Mouse (Mus musculus) intestine, postnatal 0 days (tissue): ENCODE measurements at regions not wholly inside any gene's neighbourhood (a gene's known extent, or its start where the extent isn't known, plus 50 kb on each side); places are given as distances from the start of the nearest gene placed in this dataset.

Source experiments
- ATAC-seq: fragments of 200-750 bp; cut with Nextera tagmentation; 2 replicates; pipeline ENCODE4 v1.8.0; 2017; ENCODE audit warnings: mild to moderate bottlenecking, moderate TSS enrichment, moderate library complexity
- H3K27ac ChIP-seq: fragments of 300-500 bp; sonication (generic); 2 replicates; pipeline ENCODE4 v1.5.1; 2014; ENCODE audit warnings: mild to moderate bottlenecking, low read depth, low read length, moderate library complexity
- H3K27me3 ChIP-seq: fragments of 300-500 bp; sonication (generic); replicated peaks from 2 replicates; pipeline ENCODE4 v1.6.1; 2014; ENCODE audit warnings: low read length, mixed read lengths; ENCODE audit not compliant: control insufficient read depth, insufficient read depth
- H3K36me3 ChIP-seq: fragments of 300-500 bp; sonication (generic); 2 replicates; pipeline ENCODE4 v1.6.1; 2014; ENCODE audit warnings: mild to moderate bottlenecking, moderate library complexity; ENCODE audit not compliant: control insufficient read depth, insufficient read depth
- H3K4me1 ChIP-seq: fragments of 300-500 bp; sonication (generic); replicated peaks from 2 replicates; pipeline ENCODE4 v1.6.1; 2014; ENCODE audit warnings: antibody characterized with exemption, low read length, mixed read lengths; ENCODE audit not compliant: control insufficient read depth, insufficient read depth
- H3K4me2 ChIP-seq: fragments of 300-500 bp; sonication (generic); replicated peaks from 2 replicates; pipeline ENCODE4 v1.6.1; 2014; ENCODE audit warnings: low read depth, mild to moderate bottlenecking, moderate library complexity
- H3K4me3 ChIP-seq: fragments of 300-500 bp; sonication (generic); 2 replicates; pipeline ENCODE4 v1.5.1; 2014; ENCODE audit warnings: low read depth, low read length
- H3K9ac ChIP-seq: fragments of 300-500 bp; sonication (generic); 2 replicates; pipeline ENCODE4 v1.6.1; 2014; ENCODE audit warnings: mild to moderate bottlenecking, low read depth, low read length
- H3K9me3 ChIP-seq: fragments of 300-500 bp; sonication (generic); 2 replicates; pipeline ENCODE4 v1.6.1; 2016; ENCODE audit warnings: mixed run types; ENCODE audit not compliant: control insufficient read depth
- CTCF ChIP-seq: sonication (generic); IDR thresholded peaks from 2 replicates; pipeline ENCODE4 v1.5.1; 2016; ENCODE audit warnings: low read depth, mild to moderate bottlenecking, control low read depth, antibody characterized with exemption, moderate library complexity
- WGBS: fragments of 180-500 bp; shearing (Covaris S2); extraction: QIAGEN DNeasy Blood & Tissue Kit; methylation state at CpG from one replicate; pipeline ENCODE4 v1.1.7; 2014; 5-methylcytosine and 5-hydroxymethylcytosine counted together

DNA sequence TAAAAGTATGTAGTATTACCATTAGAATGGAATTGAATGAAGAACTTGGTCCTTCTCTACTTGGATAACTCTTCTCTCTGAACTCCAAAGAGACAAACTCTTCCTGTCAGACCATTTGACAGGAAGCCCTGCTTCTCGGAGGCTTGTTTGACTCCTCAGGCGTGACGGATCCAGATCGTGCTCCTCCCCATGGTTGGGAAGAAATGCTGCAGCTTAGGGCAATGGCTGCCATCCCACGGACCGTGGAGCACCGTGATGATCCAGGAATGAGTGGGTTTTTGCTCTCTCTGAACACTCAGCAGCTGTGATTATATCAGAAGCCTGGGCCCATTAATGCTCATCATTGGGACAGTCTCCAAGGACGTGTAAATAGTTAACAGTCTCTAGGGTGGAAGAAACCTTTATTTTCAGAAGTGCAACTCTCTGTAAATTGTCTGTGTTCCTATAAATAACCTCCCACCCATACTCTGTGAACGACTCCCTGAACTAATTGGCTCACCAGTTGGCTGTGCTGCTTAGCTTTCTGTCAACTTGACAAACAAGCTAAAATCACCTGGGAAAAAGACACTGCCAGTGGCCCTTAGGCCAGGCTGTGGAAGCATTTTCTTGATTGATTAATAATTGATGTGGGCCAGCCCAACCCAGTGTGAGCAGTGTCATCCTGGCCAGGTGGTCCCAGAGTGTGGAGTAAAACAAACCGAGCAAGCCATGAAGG lies 88.2 kb upstream of the Mylip start:
- 85% methylated on average over 10 of the region's 10 CpGs for WGBS
- H3K27ac ChIP-seq, result no peak overlapping the region
- H3K4me3 ChIP-seq, result no peak overlapping the region

DNA sequence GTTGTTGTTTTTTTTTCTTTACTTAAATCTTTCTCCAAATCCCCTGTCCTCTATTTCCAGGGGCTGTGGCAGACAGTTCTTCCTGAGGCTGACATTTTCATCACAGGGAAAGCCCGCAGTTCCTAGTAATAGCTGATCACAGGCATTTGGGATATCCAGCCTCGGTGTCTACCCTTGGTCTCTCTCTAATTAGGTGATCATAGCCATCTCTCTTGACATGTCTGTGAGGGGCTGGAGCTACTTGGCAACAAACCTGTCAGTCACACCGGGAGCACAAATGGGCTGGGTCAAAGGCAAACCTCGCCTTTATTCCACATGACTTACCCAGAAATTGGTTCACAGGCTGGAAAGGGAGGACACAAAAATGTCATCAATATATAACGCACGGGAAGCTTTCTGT lies 86.7 kb upstream of the Mylip start:
- Histone ChIP-seq H3K9me3 (no peaks in the 10 kb centered on the region), H3K4me1 (no peaks in the 10 kb centered on the region), H3K4me2 (no peak overlapping the region), H3K36me3 (no peaks in the 10 kb centered on the region), H3K9ac (no peak overlapping the region), H3K4me3 (no peak overlapping the region), H3K27ac (no peak overlapping the region), H3K27me3 (no peaks in the 10 kb centered on the region)
- TF ChIP-seq CTCF, result no peak
- no peak for ATAC-seq
- WGBS, result 68% methylated on average over 6 of the region's 6 CpGs

More for the DNA sequence above, 88.2 kb upstream of the Mylip start:
- Histone ChIP-seq H3K4me1 (no peaks in the 10 kb centered on the region), H3K4me2 (no peak overlapping the region), H3K9ac (no peak overlapping the region), H3K27me3 (no peaks in the 10 kb centered on the region), H3K9me3 (no peaks in the 10 kb centered on the region), H3K36me3 (no peaks in the 10 kb centered on the region)
- no peak for TF ChIP-seq CTCF
- ATAC-seq, result no peak

DNA sequence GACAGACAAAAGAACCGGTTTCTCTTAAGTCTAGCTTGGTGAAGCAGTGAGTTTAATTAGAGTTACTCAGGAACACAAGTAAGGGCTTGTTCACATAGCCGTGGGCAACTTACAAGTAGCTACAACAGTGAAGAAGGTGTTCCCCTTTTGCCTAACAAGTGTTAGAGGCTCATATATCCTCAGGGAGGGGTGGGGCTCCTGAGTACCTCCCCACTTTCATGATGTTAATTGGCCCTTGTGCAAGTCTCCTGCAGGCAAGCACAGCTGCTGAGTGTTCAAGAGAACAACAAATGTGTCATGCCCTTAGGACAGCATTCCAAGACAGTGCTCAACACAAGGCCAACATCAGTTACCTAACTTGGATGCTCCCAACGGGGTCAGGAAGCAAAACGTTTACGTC lies 83.4 kb upstream of the Mylip start:
- Histone ChIP-seq H3K36me3 (no peaks in the 10 kb centered on the region), H3K4me1 (no peaks in the 10 kb centered on the region), H3K9me3 (no peaks in the 10 kb centered on the region), H3K9ac (no peak overlapping the region), H3K27ac (no peak overlapping the region), H3K4me2 (no peak overlapping the region), H3K27me3 (no peaks in the 10 kb centered on the region), H3K4me3 (no peak overlapping the region)
- no peak for TF ChIP-seq CTCF
- ATAC-seq, result no peak
- 80% methylated on average over 5 of the region's 5 CpGs for WGBS

DNA sequence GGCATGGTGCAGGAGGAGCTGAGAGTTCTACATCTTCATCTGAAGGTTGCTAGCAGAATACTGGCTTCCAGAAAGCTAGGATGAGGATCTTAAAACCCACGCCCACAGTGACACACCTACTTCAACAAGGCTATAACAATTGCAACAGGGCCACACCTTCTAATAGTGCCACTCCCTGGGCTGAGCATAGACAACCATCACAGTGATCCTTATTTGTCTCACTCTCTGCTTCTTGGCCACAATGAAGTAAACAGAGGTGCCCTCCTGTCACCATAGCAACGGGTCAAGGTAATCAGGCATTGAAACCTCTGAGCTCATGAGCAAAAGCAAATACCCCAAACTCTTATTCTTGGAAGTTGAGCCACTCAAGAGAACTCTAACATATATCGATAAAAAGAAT lies 82.3 kb upstream of the Mylip start:
- ATAC-seq, result no peak

DNA sequence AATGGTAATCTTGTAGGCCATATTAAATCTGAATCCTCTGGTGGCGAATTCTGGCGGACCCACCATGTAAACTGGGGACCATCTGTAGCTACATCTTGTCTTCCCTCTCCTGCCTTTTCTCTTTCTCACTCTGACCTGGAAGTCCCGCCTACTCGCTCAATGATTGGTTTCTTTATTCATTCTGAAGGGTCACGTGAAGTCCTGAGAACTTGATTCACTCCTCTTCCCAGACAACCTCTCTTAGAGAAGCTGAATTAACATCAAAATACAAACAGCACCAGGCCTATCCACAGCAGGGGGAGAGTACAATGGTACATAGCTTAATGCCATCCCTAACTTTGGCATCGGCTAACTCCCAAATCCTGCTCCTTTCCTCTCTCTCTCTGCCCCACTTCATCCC lies 69.9 kb upstream of the Mylip start:
- 93% methylated on average over 6 of the region's 6 CpGs for WGBS
- no peak overlapping the region for H3K4me2 ChIP-seq
- H3K4me1 ChIP-seq, result no peaks in the 10 kb centered on the region
- TF ChIP-seq CTCF, result no peak
- H3K4me3 ChIP-seq, result no peak overlapping the region
- H3K9me3 ChIP-seq, result no peaks in the 10 kb centered on the region
- H3K27me3 ChIP-seq, result no peaks in the 10 kb centered on the region
- no peak overlapping the region for H3K9ac ChIP-seq
- ATAC-seq, result no peak
- no peak overlapping the region for H3K27ac ChIP-seq
- no peaks in the 10 kb centered on the region for H3K36me3 ChIP-seq

More for the DNA sequence above, 82.3 kb upstream of the Mylip start:
- H3K4me3 ChIP-seq, result no peak overlapping the region
- H3K36me3 ChIP-seq, result no peaks in the 10 kb centered on the region
- H3K9ac ChIP-seq, result no peak overlapping the region
- H3K4me2 ChIP-seq, result no peak overlapping the region
- H3K27ac ChIP-seq, result no peak overlapping the region
- H3K4me1 ChIP-seq, result no peaks in the 10 kb centered on the region
- no peak for TF ChIP-seq CTCF
- 80% methylated on average over 3 of the region's 3 CpGs for WGBS
- no peaks in the 10 kb centered on the region for H3K9me3 ChIP-seq
- no peaks in the 10 kb centered on the region for H3K27me3 ChIP-seq

DNA sequence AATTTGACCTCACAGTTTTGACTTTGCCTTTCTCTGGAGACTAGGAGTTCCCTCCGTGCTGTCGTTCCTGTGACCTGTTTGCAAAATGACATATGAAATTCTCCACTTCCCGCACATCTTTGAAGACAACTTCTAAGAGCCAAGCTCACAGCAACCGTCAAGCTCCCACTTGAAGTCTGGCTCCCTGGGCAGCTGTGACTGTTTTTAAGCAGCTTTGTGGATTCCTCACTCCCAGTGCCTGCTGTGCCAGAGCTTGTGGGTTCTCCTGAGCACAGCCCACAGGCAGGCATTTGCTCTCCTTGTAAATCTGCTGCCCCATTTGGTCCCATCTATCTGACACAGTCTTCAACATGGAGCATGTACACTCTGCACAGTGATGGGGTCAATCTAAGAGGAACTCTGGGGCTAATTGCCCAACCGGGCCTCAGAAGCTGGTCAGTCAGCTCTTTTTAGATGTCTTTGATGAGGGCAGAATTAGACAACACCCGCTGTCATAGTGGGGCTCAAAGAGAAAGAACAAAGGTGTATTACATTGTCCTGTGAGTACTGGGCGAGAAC lies 63.7 kb upstream of the Mylip start:
- no peaks in the 10 kb centered on the region for H3K4me1 ChIP-seq
- no peak for ATAC-seq
- no peak overlapping the region for H3K9ac ChIP-seq
- H3K4me2 ChIP-seq, result no peak overlapping the region
- H3K36me3 ChIP-seq, result no peaks in the 10 kb centered on the region
- H3K4me3 ChIP-seq, result no peak overlapping the region
- no peak overlapping the region for H3K27ac ChIP-seq
- no peaks in the 10 kb centered on the region for H3K27me3 ChIP-seq
- TF ChIP-seq CTCF, result no peak
- no peaks in the 10 kb centered on the region for H3K9me3 ChIP-seq
- WGBS, result 82% methylated on average over 7 of the region's 7 CpGs
